Comparison of ENCODE assay signal across 9 mouse cellular contexts in genomic region chr9:72702075-72702474, GRCm38 (mm10). TPM values are rescaled to one million over a fixed set of nuclear protein-coding genes. Genes with fewer than 3 reads are reported as not detected.
DNase-seq lines count a peak whose midpoint lies in the region; ATAC-seq and TF ChIP-seq lines count a peak whose summit lies in the region.
"Had no signal": no experiment of that assay in that cellular context is flagged by ENCODE, and none has a peak within 500 bp of the region (broad histone marks: within the 10 kb centered on the region; RNA-seq: fewer than 3 reads in every experiment).

No protein-coding gene starts in this region.

- intact Hi-C loops in left cerebral cortex, postnatal 14 days (cut with DNase I), result no loop called here

- DNase-seq in heart, adult 18-20 months, result peak; percentile 85 to 90
- DNase-seq in cerebellum, adult 8-10 months, result peak; percentile 38
- DNase-seq in heart, postnatal 0 days (ENCODE audit: low spot score), result peak; percentile 79
- DNase-seq in left cerebral cortex, postnatal 14 days (ENCODE audit: low spot score in 2 of 2), result no peak
- DNase-seq in layer of hippocampus, adult 2 months (ENCODE audit: low spot score in 2 of 2), result no peak

- peaks cover 78% of the 10 kb centered on the region for H3K79me3 ChIP-seq in C2C12 (ENCODE audit: low read depth)

- H3K4me3 ChIP-seq in heart, embryonic 11.5 days (ENCODE audit: low read depth, low read length), result no peak overlapping the region
- H3K4me3 ChIP-seq in C2C12 (ENCODE audit: insufficient read depth, poor library complexity, severe bottlenecking), result no peak overlapping the region
- H3K4me3 ChIP-seq in heart, postnatal 0 days (ENCODE audit: low read depth, low read length), result no peak overlapping the region
- H3K4me3 ChIP-seq in midbrain, embryonic 16.5 days (ENCODE audit: low read depth, low read length), result no peak overlapping the region
- no peak overlapping the region for H3K4me3 ChIP-seq in layer of hippocampus, adult 2 months
- H3K4me3 ChIP-seq: hindbrain, embryonic 15.5 days had no signal

- H3K36me3 ChIP-seq in heart, embryonic 11.5 days (ENCODE audit: control insufficient read depth, insufficient read depth, low read length), result peaks cover 49% of the 10 kb centered on the region
- peaks cover 81% of the 10 kb centered on the region for H3K36me3 ChIP-seq in C2C12 (ENCODE audit: control insufficient read depth, insufficient read depth)
- H3K36me3 ChIP-seq in heart, postnatal 0 days (replicated peaks; ENCODE audit: control insufficient read depth, insufficient read depth, low read length), result peaks cover 57% of the 10 kb centered on the region
- H3K36me3 ChIP-seq in midbrain, embryonic 16.5 days (ENCODE audit: control insufficient read depth, insufficient read depth, low read length), result peaks cover 4% of the 10 kb centered on the region; the same call in 1 of the 2 replicates

- TF ChIP-seq EP300 in heart, postnatal 0 days (IDR thresholded peaks at IDR 0.05; ENCODE audit: low read depth), result no peak

- peaks cover 35% of the 10 kb centered on the region for H3K4me1 ChIP-seq in heart, embryonic 11.5 days (ENCODE audit: control insufficient read depth, insufficient read depth, low read length)
- peaks cover 53% of the 10 kb centered on the region for H3K4me1 ChIP-seq in heart, postnatal 0 days (ENCODE audit: control insufficient read depth, insufficient read depth)
- peaks cover 22% of the 10 kb centered on the region for H3K4me1 ChIP-seq in midbrain, embryonic 16.5 days (ENCODE audit: control insufficient read depth, insufficient read depth, low read length)

- peaks cover 95% of the 10 kb centered on the region for H3K79me2 ChIP-seq in C2C12 (ENCODE audit: control insufficient read depth, insufficient read depth)

- ATAC-seq in heart, embryonic 11.5 days (replicated peaks; ENCODE audit: insufficient number of reproducible peaks, low FRiP score, low TSS enrichment), result no peak
- ATAC-seq in heart, postnatal 0 days (ENCODE audit: insufficient read depth, low read depth), result peak; percentile 69
- ATAC-seq in midbrain, embryonic 16.5 days, result no peak

- no peak overlapping the region for H3K27ac ChIP-seq in heart, embryonic 11.5 days (ENCODE audit: low read depth, low read length)
- peak overlapping the region; percentile 39 for H3K27ac ChIP-seq in heart, postnatal 0 days (ENCODE audit: low read depth)
- H3K27ac ChIP-seq in midbrain, embryonic 16.5 days (ENCODE audit: low read length), result no peak overlapping the region
- H3K27ac ChIP-seq in layer of hippocampus, adult 2 months, result no peak overlapping the region; the same call in 1 of the 2 replicates
- H3K27ac ChIP-seq: hindbrain, embryonic 15.5 days had no signal

- 49% methylated on average over 2 of the region's 2 CpGs for WGBS in heart, embryonic 11.5 days (ENCODE audit: insufficient replicate concordance)
- 11% methylated on average over 2 of the region's 2 CpGs for WGBS in heart, postnatal 0 days
- 43% methylated on average over 2 of the region's 2 CpGs for WGBS in midbrain, embryonic 16.5 days

- no peak for TF ChIP-seq CTCF in C2C12 (IDR thresholded peaks at IDR 0.05; ENCODE audit: control insufficient read depth, insufficient read depth, insufficient read length)
- no peak for TF ChIP-seq CTCF in heart, postnatal 0 days (IDR thresholded peaks at IDR 0.05; ENCODE audit: low read depth)
- no peak for TF ChIP-seq CTCF in layer of hippocampus, adult 2 months (conservative IDR thresholded peaks at IDR 0.05)

- H3K4me2 ChIP-seq in heart, embryonic 11.5 days, result no peak overlapping the region
- H3K4me2 ChIP-seq in heart, postnatal 0 days (ENCODE audit: low read depth, low read length), result no peak overlapping the region
- H3K4me2 ChIP-seq in midbrain, embryonic 16.5 days (ENCODE audit: low read length), result no peak overlapping the region
- H3K4me2 ChIP-seq: hindbrain, embryonic 15.5 days had no signal

- H3K27me3 ChIP-seq in heart, embryonic 11.5 days (ENCODE audit: control insufficient read depth, insufficient read depth, low read length), result no peaks in the 10 kb centered on the region
- no peaks in the 10 kb centered on the region for H3K27me3 ChIP-seq in C2C12 (ENCODE audit: control insufficient read depth, insufficient read depth, insufficient read length)
- H3K27me3 ChIP-seq in heart, postnatal 0 days (ENCODE audit: control insufficient read depth, insufficient read depth, low read length), result no peaks in the 10 kb centered on the region
- no peaks in the 10 kb centered on the region for H3K27me3 ChIP-seq in midbrain, embryonic 16.5 days (ENCODE audit: control insufficient read depth, insufficient read depth, low read depth, low read length)
- H3K27me3 ChIP-seq: hindbrain, embryonic 15.5 days had no signal

- H3K9ac ChIP-seq in heart, embryonic 11.5 days (ENCODE audit: low read depth, low read length), result no peak overlapping the region
- no peak overlapping the region for H3K9ac ChIP-seq in heart, postnatal 0 days (replicated peaks; ENCODE audit: low read depth, low read length)
- H3K9ac ChIP-seq in midbrain, embryonic 16.5 days (ENCODE audit: low read depth, low read length), result no peak overlapping the region
- H3K9ac ChIP-seq: hindbrain, embryonic 15.5 days had no signal

- H3ac ChIP-seq in C2C12 (ENCODE audit: control insufficient read depth, insufficient read length, low read depth), result no peak overlapping the region

- H3K9me3 ChIP-seq in heart, embryonic 11.5 days (replicated peaks; ENCODE audit: control insufficient read depth, low read length), result no peaks in the 10 kb centered on the region
- no peaks in the 10 kb centered on the region for H3K9me3 ChIP-seq in heart, postnatal 0 days (replicated peaks; ENCODE audit: control insufficient read depth, low read length)
- no peaks in the 10 kb centered on the region for H3K9me3 ChIP-seq in midbrain, embryonic 16.5 days (replicated peaks; ENCODE audit: control insufficient read depth, low read length, poor library complexity, severe bottlenecking)
- H3K9me3 ChIP-seq: hindbrain, embryonic 15.5 days had no signal

TF ChIP-seq in C2C12, 6 proteins besides CTCF, POLR2A, EP300 and RAD21:
- TF ChIP-seq CEBPB (IDR thresholded peaks at IDR 0.05; ENCODE audit: low read depth) (no peak), MAX (IDR thresholded peaks at IDR 0.05) (no peak), MYOG (IDR thresholded peaks at IDR 0.05; ENCODE audit: control insufficient read depth, extremely low read depth, insufficient read length) (no peak), USF1 (IDR thresholded peaks at IDR 0.05; ENCODE audit: low read depth) (no peak), FOSL1 (IDR thresholded peaks at IDR 0.05; ENCODE audit: insufficient read depth, low read length, poor library complexity, severe bottlenecking) (peak; percentile 49), MYOD1 (IDR thresholded peaks at IDR 0.05; ENCODE audit: control insufficient read depth, insufficient read length, low read depth) (no peak)

RNA-seq across cellular contexts. Expression of gene Nedd4, which starts 39.9 kb away (rescaled TPM):
- total RNA-seq in heart, adult 18-20 months (2021), result 100 to 1,000 TPM; 343 to 345 TPM
- 555 and 667 TPM in 2 replicates for polyA plus RNA-seq in heart, embryonic 11.5 days (2014; fragmentation: Nextera tagmentation; extraction: Ambion mirVana)
- polyA plus RNA-seq in C2C12 (2012; fragmentation: generic; extraction: Trizol), result 215 TPM
- 444 and 493 TPM in 2 replicates for total RNA-seq in heart, postnatal 0 days (2014; rRNA removed; ENCODE audit: low replicate concordance)
- 294 and 303 TPM in 2 replicates for polyA plus RNA-seq in heart, postnatal 0 days (2015; fragmentation: Nextera tagmentation; extraction: Ambion mirVana)
- total RNA-seq in left cerebral cortex, postnatal 14 days (2021), result 100 to 1,000 TPM; 298 to 311 TPM
- polyA plus RNA-seq in midbrain, embryonic 16.5 days (2015; fragmentation: Nextera tagmentation; extraction: Ambion mirVana), result 393 and 436 TPM in 2 replicates
- 100 to 1,000 TPM; 298 to 301 TPM for total RNA-seq in layer of hippocampus, adult 2 months (2021)

Comparison
In these comparisons a context has a peak if more than half of its experiments do, and no peak if none do; other contexts are left out.
1. DNase-seq: peak in heart, adult 18-20 months (2 of 2), cerebellum, adult 8-10 months (single experiment) and heart, postnatal 0 days (single experiment); none in left cerebral cortex, postnatal 14 days (0 of 2) and layer of hippocampus, adult 2 months (0 of 2).